Comparison of ENCODE assay signal across 1 mouse cellular context in the genomic region with DNA sequence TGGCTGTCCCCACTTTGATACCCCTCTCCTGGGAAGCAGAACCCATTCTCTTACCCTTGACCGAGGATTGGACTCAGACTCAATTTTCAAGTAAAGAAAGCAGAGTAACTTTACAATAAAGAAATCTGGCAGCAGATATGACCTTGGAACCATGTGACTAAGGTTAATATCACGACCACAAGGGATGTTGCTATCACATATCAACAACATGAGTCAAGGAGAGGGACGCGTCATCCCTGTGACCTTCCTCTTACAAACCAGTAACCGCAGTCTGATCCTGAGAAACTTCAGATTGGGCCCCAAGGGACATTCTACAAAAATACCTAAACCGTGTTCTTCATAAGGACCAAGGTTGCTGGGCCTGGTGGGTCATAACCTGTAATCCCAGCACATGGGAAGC.
TF ChIP-seq lines count a peak whose summit lies in the region.

No protein-coding gene starts in this region.

TF ChIP-seq in MEL, 35 proteins besides CTCF, POLR2A, EP300 and RAD21 (continued from another document):
- TF ChIP-seq MAZ (IDR thresholded peaks at IDR 0.05; ENCODE audit: low read depth, low read length) (no peak), ELF1 (IDR thresholded peaks at IDR 0.05; ENCODE audit: low read depth, low read length) (no peak), BHLHE40 (IDR thresholded peaks at IDR 0.05; ENCODE audit: borderline replicate concordance, low read depth, low read length) (peak; percentile 39; the same call in 1 of the 2 replicates), MAX (IDR thresholded peaks at IDR 0.05; ENCODE audit: low read length) (no peak), E2F4 (IDR thresholded peaks at IDR 0.05; ENCODE audit: borderline replicate concordance, low read depth, low read length) (no peak), POLR2AphosphoS5 (IDR thresholded peaks at IDR 0.05; ENCODE audit: borderline replicate concordance, low read depth, low read length) (no peak), ZNF384 (IDR thresholded peaks at IDR 0.05; ENCODE audit: low read depth, low read length) (no peak), UBTF (IDR thresholded peaks at IDR 0.05; ENCODE audit: borderline replicate concordance, insufficient read depth, low read depth, low read length) (no peak), CHD2 (IDR thresholded peaks at IDR 0.05; ENCODE audit: low read length) (no peak), ZMIZ1 (IDR thresholded peaks at IDR 0.05; ENCODE audit: low read depth, low read length) (no peak), TAL1 (IDR thresholded peaks at IDR 0.05; ENCODE audit: low read length) (peak; percentile 41), MEF2A (IDR thresholded peaks at IDR 0.05; ENCODE audit: extremely low read depth, insufficient replicate concordance, low read depth, low read length, poor library complexity, severe bottlenecking) (no peak), USF2 (IDR thresholded peaks at IDR 0.05; ENCODE audit: borderline replicate concordance in 1 of 2, insufficient read depth in 1 of 2, low read depth in 1 of 2, low read length in 2 of 2) (no peak), MXI1 (IDR thresholded peaks at IDR 0.05; ENCODE audit: low read depth, low read length) (peak; percentile 39; the same call in 1 of the 2 replicates), HCFC1 (IDR thresholded peaks at IDR 0.05; ENCODE audit: low read depth, low read length) (no peak), ETS1 (IDR thresholded peaks at IDR 0.05; ENCODE audit: low read depth, low read length) (peak; percentile 76), RCOR1 (IDR thresholded peaks at IDR 0.05; ENCODE audit: low read depth, low read length) (peak; percentile 86), ZKSCAN1 (IDR thresholded peaks at IDR 0.05; ENCODE audit: low read depth, low read length) (no peak), SMC3 (IDR thresholded peaks at IDR 0.05; ENCODE audit: low read depth, low read length) (no peak), NRF1 (IDR thresholded peaks at IDR 0.05; ENCODE audit: insufficient read depth, low read depth, low read length, poor library complexity, severe bottlenecking) (no peak), GABPA (IDR thresholded peaks at IDR 0.05; ENCODE audit: low read depth, low read length) (no peak), TCF12 (IDR thresholded peaks at IDR 0.05; ENCODE audit: low read depth, low read length) (peak; percentile 20; the same call in 1 of the 2 replicates), JUND (IDR thresholded peaks at IDR 0.05; ENCODE audit: low read depth, low read length) (no peak), MYB (IDR thresholded peaks at IDR 0.05; ENCODE audit: low read depth, low read length) (no peak), ZC3H11A (IDR thresholded peaks at IDR 0.05; ENCODE audit: low read depth, low read length) (no peak), MAFK (IDR thresholded peaks at IDR 0.05; ENCODE audit: borderline replicate concordance, low read depth, low read length) (no peak), TBP (IDR thresholded peaks at IDR 0.05; ENCODE audit: low read depth, low read length) (no peak), MYC (IDR thresholded peaks at IDR 0.05; ENCODE audit: low read depth, low read length) (peak; percentile 47; the same call in 1 of the 2 replicates)
